Mouse (Mus musculus) limb, embryonic 13.5 days (tissue): ENCODE results near the gene Ccdc184. TPM values are rescaled to one million over a fixed set of nuclear protein-coding genes. Genes with fewer than 3 reads are reported as not detected.

Experiments
- ATAC-seq: fragments of 200-750 bp; cut with Nextera tagmentation; 2 replicates; pipeline ENCODE4 v1.8.0; 2017; ENCODE audit warnings: low read depth, moderate number of reproducible peaks, moderate TSS enrichment; ENCODE audit not compliant: low FRiP score
- H3K27ac ChIP-seq: fragments of 300-500 bp; sonication (generic); 2 replicates; pipeline ENCODE4 v1.5.1; 2015; ENCODE audit warnings: inconsistent platforms, mild to moderate bottlenecking, moderate library complexity
- H3K27me3 ChIP-seq: fragments of 300-500 bp; sonication (generic); 2 replicates; pipeline ENCODE4 v1.6.1; 2015; ENCODE audit warnings: mild to moderate bottlenecking, inconsistent platforms
- H3K36me3 ChIP-seq: fragments of 300-500 bp; sonication (generic); 2 replicates; pipeline ENCODE4 v1.6.1; 2015; ENCODE audit warnings: inconsistent platforms, mild to moderate bottlenecking, moderate library complexity
- H3K4me1 ChIP-seq: fragments of 300-500 bp; sonication (generic); 2 replicates; pipeline ENCODE4 v1.6.1; 2015; ENCODE audit warnings: inconsistent platforms
- H3K4me2 ChIP-seq: fragments of 300-500 bp; sonication (generic); replicated peaks from 2 replicates; pipeline ENCODE4 v1.6.1; 2015; ENCODE audit warnings: inconsistent platforms, mild to moderate bottlenecking, moderate library complexity
- H3K4me3 ChIP-seq: fragments of 300-500 bp; sonication (generic); 2 replicates; pipeline ENCODE4 v1.5.1; 2015; ENCODE audit warnings: moderate library complexity, mild to moderate bottlenecking, inconsistent platforms
- H3K9ac ChIP-seq: fragments of 300-500 bp; sonication (generic); 2 replicates; pipeline ENCODE4 v1.6.1; 2015; ENCODE audit warnings: mild to moderate bottlenecking, inconsistent platforms
- H3K9me3 ChIP-seq: fragments of 300-500 bp; sonication (generic); 2 replicates; pipeline ENCODE4 v1.6.1; 2016; ENCODE audit warnings: inconsistent platforms
- WGBS: fragments of 180-500 bp; shearing (Covaris S2); methylation state at CpG from one replicate; pipeline ENCODE4 v1.1.7; 2015; 5-methylcytosine and 5-hydroxymethylcytosine counted together
- polyA plus RNA-seq: library from polyadenylated mRNA; unstranded; fragments of >200 nt; fragmentation: Nextera tagmentation; extraction: Ambion mirVana; gene quantifications from 2 replicates; pipeline ENCODE4 v1.2.1, GENCODE M21; 2015

Ccdc184 gene
- polyA plus RNA-seq, 1 experiment from 2014 or later = 0.48 TPM

GRCm38 (mm10) chr15:98142515-98142914, 24.4 kb upstream of the Ccdc184 start:
- 83% methylated on average over 10 of the region's 10 CpGs for WGBS
- no peak overlapping the region for H3K4me2 ChIP-seq

GRCm38 (mm10) chr15:98144861-98145507, 22.0 kb upstream of the Ccdc184 start:
- Histone ChIP-seq H3K27ac (0 out of 2 replicates have a peak overlapping the region, but pooled peaks have one; percentile 39), H3K27me3 (no peaks in the 10 kb centered on the region), H3K9me3 (no peaks in the 10 kb centered on the region), H3K4me1 (peaks cover 10% of the 10 kb centered on the region), H3K9ac (peak overlapping the region; percentile 96), H3K4me2 (peak overlapping the region; percentile 87), H3K4me3 (peak overlapping the region; percentile 99), H3K36me3 (peaks cover 18% of the 10 kb centered on the region)
- under 1% methylated on average over 36 of the region's 36 CpGs for WGBS
- ATAC-seq = peak; percentile 54

More at GRCm38 (mm10) chr15:98142515-98142914, 24.4 kb upstream of the Ccdc184 start:
- Histone ChIP-seq H3K27me3 (no peaks in the 10 kb centered on the region), H3K4me1 (peaks cover 10% of the 10 kb centered on the region), H3K9ac (no peak overlapping the region), H3K9me3 (no peaks in the 10 kb centered on the region), H3K4me3 (no peak overlapping the region), H3K36me3 (peaks cover 41% of the 10 kb centered on the region), H3K27ac (no peak overlapping the region)
- ATAC-seq = no peak

- Histone ChIP-seq H3K4me1 (peaks cover 10% of the 10 kb centered on the region), H3K9me3 (no peaks in the 10 kb centered on the region), H3K27ac (peak overlapping the region; percentile 65), H3K36me3 (peaks cover 13% of the 10 kb centered on the region), H3K9ac (peak overlapping the region; percentile 96), H3K4me3 (peak overlapping the region; percentile 99), H3K27me3 (no peaks in the 10 kb centered on the region), H3K4me2 (peak overlapping the region; percentile 87)
- peak; percentile 96 for ATAC-seq
- WGBS = 2% methylated on average over 38 of the region's 38 CpGs
These were observed 21.3 kb upstream of the Ccdc184 start for GRCm38 (mm10) chr15:98145559-98146181.

GRCm38 (mm10) chr15:98148356-98148755, 18.6 kb upstream of the Ccdc184 start:
- no peaks in the 10 kb centered on the region for H3K36me3 ChIP-seq
- no peak overlapping the region for H3K4me3 ChIP-seq
- H3K4me1 ChIP-seq = peaks cover 10% of the 10 kb centered on the region
- ATAC-seq = no peak
- no peak overlapping the region for H3K4me2 ChIP-seq
- H3K9ac ChIP-seq = no peak overlapping the region
- H3K9me3 ChIP-seq = no peaks in the 10 kb centered on the region
- no peaks in the 10 kb centered on the region for H3K27me3 ChIP-seq
- 70% methylated on average over 3 of the region's 3 CpGs for WGBS
- no peak overlapping the region for H3K27ac ChIP-seq

- Histone ChIP-seq H3K4me1 (peaks cover 10% of the 10 kb centered on the region), H3K4me3 (no peak overlapping the region), H3K9ac (no peak overlapping the region), H3K4me2 (no peak overlapping the region), H3K36me3 (no peaks in the 10 kb centered on the region), H3K9me3 (no peaks in the 10 kb centered on the region), H3K27ac (no peak overlapping the region), H3K27me3 (no peaks in the 10 kb centered on the region)
- no peak for ATAC-seq
- 63% methylated on average over 10 of the region's 10 CpGs for WGBS
These were observed 17.8 kb upstream of the Ccdc184 start for GRCm38 (mm10) chr15:98149166-98149602.

GRCm38 (mm10) chr15:98152916-98153315, 14.0 kb upstream of the Ccdc184 start:
- no peak for ATAC-seq
- Histone ChIP-seq H3K27me3 (no peaks in the 10 kb centered on the region), H3K9me3 (no peaks in the 10 kb centered on the region), H3K27ac (peak overlapping the region; percentile 16; the same call in 1 of the 2 replicates), H3K4me1 (no peaks in the 10 kb centered on the region), H3K36me3 (no peaks in the 10 kb centered on the region), H3K4me2 (no peak overlapping the region), H3K9ac (no peak overlapping the region), H3K4me3 (no peak overlapping the region)
- 57% methylated on average over 7 of the region's 7 CpGs for WGBS

GRCm38 (mm10) chr15:98153625-98154024, 13.3 kb upstream of the Ccdc184 start:
- Histone ChIP-seq H3K27ac (no peak overlapping the region), H3K9ac (no peak overlapping the region), H3K27me3 (no peaks in the 10 kb centered on the region), H3K4me1 (no peaks in the 10 kb centered on the region), H3K4me3 (no peak overlapping the region), H3K4me2 (no peak overlapping the region), H3K9me3 (no peaks in the 10 kb centered on the region), H3K36me3 (no peaks in the 10 kb centered on the region)
- ATAC-seq = no peak
- 34% methylated on average over 3 of the region's 3 CpGs for WGBS

GRCm38 (mm10) chr15:98154146-98154545, 12.8 kb upstream of the Ccdc184 start:
- H3K9me3 ChIP-seq = no peaks in the 10 kb centered on the region
- ATAC-seq = no peak
- 62% methylated on average over 4 of the region's 4 CpGs for WGBS
- H3K4me1 ChIP-seq = no peaks in the 10 kb centered on the region
- no peak overlapping the region for H3K27ac ChIP-seq
- H3K9ac ChIP-seq = no peak overlapping the region
- H3K36me3 ChIP-seq = no peaks in the 10 kb centered on the region
- H3K4me3 ChIP-seq = no peak overlapping the region
- H3K27me3 ChIP-seq = no peaks in the 10 kb centered on the region
- H3K4me2 ChIP-seq = no peak overlapping the region

- 75% methylated on average over 3 of the region's 3 CpGs for WGBS
- Histone ChIP-seq H3K4me3 (no peak overlapping the region), H3K4me2 (no peak overlapping the region), H3K9ac (no peak overlapping the region), H3K4me1 (no peaks in the 10 kb centered on the region), H3K27me3 (no peaks in the 10 kb centered on the region), H3K36me3 (no peaks in the 10 kb centered on the region), H3K9me3 (no peaks in the 10 kb centered on the region), H3K27ac (no peak overlapping the region)
- no peak for ATAC-seq
These were observed 12.3 kb upstream of the Ccdc184 start for GRCm38 (mm10) chr15:98154631-98155030.

GRCm38 (mm10) chr15:98155272-98155671, 11.7 kb upstream of the Ccdc184 start:
- no peak overlapping the region for H3K27ac ChIP-seq
- no peaks in the 10 kb centered on the region for H3K4me1 ChIP-seq
- no peaks in the 10 kb centered on the region for H3K9me3 ChIP-seq
- no peak overlapping the region for H3K4me2 ChIP-seq
- ATAC-seq = no peak
- no peaks in the 10 kb centered on the region for H3K36me3 ChIP-seq
- WGBS = 91% methylated on average over 5 of the region's 5 CpGs
- H3K9ac ChIP-seq = no peak overlapping the region
- no peak overlapping the region for H3K4me3 ChIP-seq
- H3K27me3 ChIP-seq = no peaks in the 10 kb centered on the region

GRCm38 (mm10) chr15:98155944-98156343, 11.0 kb upstream of the Ccdc184 start:
- 68% methylated on average over 4 of the region's 4 CpGs for WGBS
- no peaks in the 10 kb centered on the region for H3K36me3 ChIP-seq
- H3K4me1 ChIP-seq = no peaks in the 10 kb centered on the region
- H3K4me2 ChIP-seq = no peak overlapping the region
- no peak for ATAC-seq
- H3K27ac ChIP-seq = no peak overlapping the region
- no peaks in the 10 kb centered on the region for H3K9me3 ChIP-seq
- no peaks in the 10 kb centered on the region for H3K27me3 ChIP-seq
- H3K4me3 ChIP-seq = no peak overlapping the region
- no peak overlapping the region for H3K9ac ChIP-seq

GRCm38 (mm10) chr15:98157253-98157652, 9.7 kb upstream of the Ccdc184 start:
- Histone ChIP-seq H3K4me1 (no peaks in the 10 kb centered on the region), H3K4me2 (no peak overlapping the region), H3K27ac (no peak overlapping the region), H3K4me3 (no peak overlapping the region), H3K27me3 (no peaks in the 10 kb centered on the region), H3K9me3 (no peaks in the 10 kb centered on the region), H3K36me3 (no peaks in the 10 kb centered on the region), H3K9ac (no peak overlapping the region)
- no peak for ATAC-seq
- WGBS = 63% methylated on average over 1 of the region's 1 CpGs
